Mouse (Mus musculus) kidney, embryonic 16.5 days (tissue): ENCODE data around the gene Kdm4a. TPM values are rescaled to one million over a fixed set of nuclear protein-coding genes. Genes with fewer than 3 reads are reported as not detected.

Experiments used
- ATAC-seq: fragments of 200-750 bp; cut with Nextera tagmentation; 2 replicates; pipeline ENCODE4 v1.8.0; 2017; ENCODE audit warnings: moderate TSS enrichment; ENCODE audit not compliant: low FRiP score, low TSS enrichment
- H3K27ac ChIP-seq: fragments of 300-500 bp; sonication (generic); 2 replicates; pipeline ENCODE4 v1.5.1; 2014; ENCODE audit warnings: low read length
- H3K27me3 ChIP-seq: fragments of 300-500 bp; sonication (generic); 2 replicates; pipeline ENCODE4 v1.6.1; 2014; ENCODE audit warnings: low read length, control low read depth, mixed read lengths; ENCODE audit not compliant: insufficient read depth
- H3K36me3 ChIP-seq: fragments of 300-500 bp; sonication (generic); 2 replicates; pipeline ENCODE4 v1.6.1; 2014; ENCODE audit warnings: low read length, control low read depth, mixed read lengths; ENCODE audit not compliant: insufficient read depth
- H3K4me1 ChIP-seq: fragments of 300-500 bp; sonication (generic); 2 replicates; pipeline ENCODE4 v1.6.1; 2014; ENCODE audit warnings: low read length, control low read depth, mixed read lengths; ENCODE audit not compliant: insufficient read depth
- H3K4me2 ChIP-seq: fragments of 300-500 bp; sonication (generic); replicated peaks from 2 replicates; pipeline ENCODE4 v1.6.1; 2014; ENCODE audit warnings: low read depth, low read length
- H3K4me3 ChIP-seq: fragments of 300-500 bp; sonication (generic); 2 replicates; pipeline ENCODE4 v1.5.1; 2014; ENCODE audit warnings: mild to moderate bottlenecking, low read length
- H3K9ac ChIP-seq: fragments of 300-500 bp; sonication (generic); replicated peaks from 2 replicates; pipeline ENCODE4 v1.6.1; 2014; ENCODE audit warnings: low read length
- H3K9me3 ChIP-seq: fragments of 300-500 bp; sonication (generic); 2 replicates; pipeline ENCODE4 v1.6.1; 2016; ENCODE audit warnings: low read length, control low read depth
- WGBS: fragments of 180-500 bp; shearing (Covaris S2); extraction: QIAGEN DNeasy Blood & Tissue Kit; methylation state at CpG from one replicate; pipeline ENCODE4 v1.1.7; 2014; 5-methylcytosine and 5-hydroxymethylcytosine counted together
- polyA plus RNA-seq: library from polyadenylated mRNA; unstranded; fragments of >200 nt; fragmentation: Nextera tagmentation; extraction: Ambion mirVana; gene quantifications from 2 replicates; pipeline ENCODE4 v1.2.1, GENCODE M21; 2015

Kdm4a gene
- polyA plus RNA-seq, 1 experiment from 2014 or later, result 40.5 TPM

GRCm38 (mm10) chr4:118101497-118101896, 78.3 kb downstream of the Kdm4a start:
- Histone ChIP-seq H3K4me1 (no peaks in the 10 kb centered on the region), H3K27me3 (no peaks in the 10 kb centered on the region), H3K9ac (no peak overlapping the region), H3K27ac (no peak overlapping the region), H3K9me3 (no peaks in the 10 kb centered on the region), H3K36me3 (no peaks in the 10 kb centered on the region), H3K4me2 (no peak overlapping the region), H3K4me3 (no peak overlapping the region)
- WGBS, result 86% methylated on average over 6 of the region's 6 CpGs
- ATAC-seq, result no peak

DNA sequence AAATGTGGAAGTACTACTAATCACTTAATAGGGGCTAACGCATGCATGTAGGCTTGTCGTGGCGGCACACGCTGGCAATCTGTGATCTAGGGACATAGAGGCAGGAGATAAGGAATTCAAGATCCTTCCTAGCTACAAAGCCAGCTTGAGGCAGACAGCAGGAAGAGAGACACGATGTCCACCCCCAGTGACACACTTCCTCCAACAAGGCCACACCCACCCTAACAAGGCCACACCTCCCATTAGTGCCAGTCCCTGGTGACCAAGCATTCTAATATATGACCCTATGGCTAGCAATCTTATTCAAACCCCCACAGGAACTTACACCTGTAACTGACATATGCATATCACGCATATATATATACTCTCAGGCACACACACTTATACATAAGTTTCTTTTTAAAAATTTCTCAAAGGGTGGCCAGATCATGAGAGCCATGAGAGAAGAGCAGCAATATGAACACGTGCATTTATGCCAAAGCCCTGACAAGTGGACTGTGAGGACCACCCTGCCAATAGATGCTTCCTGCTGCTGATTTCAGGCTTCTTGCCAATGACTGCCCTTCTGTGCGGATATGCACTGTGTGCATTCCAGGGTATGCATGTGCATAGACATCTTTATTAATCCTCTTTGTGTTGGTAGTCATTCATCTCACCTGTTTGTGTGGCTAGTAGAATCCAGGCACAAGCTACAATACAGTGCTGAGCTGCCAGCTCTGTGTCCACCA, 80.0 kb downstream of the Kdm4a start:
- H3K27ac ChIP-seq, result no peak overlapping the region
- no peaks in the 10 kb centered on the region for H3K4me1 ChIP-seq
- no peak overlapping the region for H3K9ac ChIP-seq
- no peak overlapping the region for H3K4me3 ChIP-seq
- no peak overlapping the region for H3K4me2 ChIP-seq
- no peaks in the 10 kb centered on the region for H3K27me3 ChIP-seq
- WGBS, result 89% methylated on average over 8 of the region's 8 CpGs
- no peaks in the 10 kb centered on the region for H3K9me3 ChIP-seq
- no peak for ATAC-seq
- 0 out of 2 replicates have a peak, but pooled peaks cover under 1% of the 10 kb centered on the region for H3K36me3 ChIP-seq

GRCm38 (mm10) chr4:118098571-118098970, 81.3 kb downstream of the Kdm4a start:
- 90% methylated on average over 6 of the region's 6 CpGs for WGBS
- H3K4me3 ChIP-seq, result no peak overlapping the region
- H3K4me2 ChIP-seq, result no peak overlapping the region
- peaks cover 7% of the 10 kb centered on the region; the same call in 1 of the 2 replicates for H3K36me3 ChIP-seq
- no peak overlapping the region for H3K27ac ChIP-seq
- no peaks in the 10 kb centered on the region for H3K4me1 ChIP-seq
- ATAC-seq, result no peak
- no peak overlapping the region for H3K9ac ChIP-seq
- no peaks in the 10 kb centered on the region for H3K27me3 ChIP-seq
- H3K9me3 ChIP-seq, result no peaks in the 10 kb centered on the region

- no peaks in the 10 kb centered on the region for H3K27me3 ChIP-seq
- no peak overlapping the region for H3K4me3 ChIP-seq
- H3K27ac ChIP-seq, result no peak overlapping the region
- ATAC-seq, result no peak
- no peak overlapping the region for H3K4me2 ChIP-seq
- H3K4me1 ChIP-seq, result no peaks in the 10 kb centered on the region
- 67% methylated on average over 6 of the region's 6 CpGs for WGBS
- no peaks in the 10 kb centered on the region for H3K9me3 ChIP-seq
- H3K9ac ChIP-seq, result no peak overlapping the region
- H3K36me3 ChIP-seq, result peaks cover 7% of the 10 kb centered on the region; the same call in 1 of the 2 replicates
These were observed 83.8 kb downstream of the Kdm4a start for GRCm38 (mm10) chr4:118096069-118096468.

- H3K4me3 ChIP-seq, result no peak overlapping the region
- H3K36me3 ChIP-seq, result peaks cover 7% of the 10 kb centered on the region; the same call in 1 of the 2 replicates
- no peaks in the 10 kb centered on the region for H3K9me3 ChIP-seq
- no peak overlapping the region for H3K4me2 ChIP-seq
- ATAC-seq, result no peak
- no peak overlapping the region for H3K9ac ChIP-seq
- WGBS, result 91% methylated on average over 11 of the region's 11 CpGs
- no peaks in the 10 kb centered on the region for H3K4me1 ChIP-seq
- no peak overlapping the region for H3K27ac ChIP-seq
- H3K27me3 ChIP-seq, result no peaks in the 10 kb centered on the region
These were observed 86.9 kb downstream of the Kdm4a start for GRCm38 (mm10) chr4:118092784-118093457.

- 91% methylated on average over 11 of the region's 11 CpGs for WGBS
- H3K4me1 ChIP-seq, result no peaks in the 10 kb centered on the region
- no peak for ATAC-seq
These were observed 89.4 kb downstream of the Kdm4a start for GRCm38 (mm10) chr4:118090449-118090848.

DNA sequence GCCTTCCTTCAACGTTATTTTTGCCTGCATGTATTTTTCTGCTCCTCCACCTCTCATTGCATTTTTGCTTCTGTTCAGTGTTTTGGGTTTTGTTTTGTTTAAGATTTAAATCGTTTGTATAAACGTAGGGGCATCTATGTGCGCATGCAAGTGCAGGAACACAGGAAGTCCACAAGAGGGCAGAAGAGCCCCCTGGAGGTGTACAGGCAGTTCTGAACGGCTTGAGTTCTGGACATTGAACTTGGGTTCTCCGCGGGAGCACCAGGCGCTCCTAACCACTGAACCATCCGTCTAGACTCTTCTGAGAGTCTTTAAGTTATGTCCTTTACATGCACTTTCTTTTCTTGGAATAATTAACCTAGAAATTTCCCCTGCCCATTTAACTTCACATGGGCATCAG, 89.9 kb downstream of the Kdm4a start:
- WGBS, result 51% methylated on average over 9 of the region's 9 CpGs
- Histone ChIP-seq H3K27ac (no peak overlapping the region), H3K4me1 (no peaks in the 10 kb centered on the region), H3K27me3 (no peaks in the 10 kb centered on the region), H3K4me2 (no peak overlapping the region), H3K36me3 (peaks cover 7% of the 10 kb centered on the region; the same call in 1 of the 2 replicates), H3K9ac (no peak overlapping the region), H3K9me3 (no peaks in the 10 kb centered on the region), H3K4me3 (no peak overlapping the region)
- ATAC-seq, result no peak

More at GRCm38 (mm10) chr4:118090449-118090848, 89.4 kb downstream of the Kdm4a start:
- no peaks in the 10 kb centered on the region for H3K27me3 ChIP-seq
- no peak overlapping the region for H3K4me2 ChIP-seq
- no peaks in the 10 kb centered on the region for H3K9me3 ChIP-seq
- no peak overlapping the region for H3K27ac ChIP-seq
- H3K9ac ChIP-seq, result no peak overlapping the region
- H3K4me3 ChIP-seq, result no peak overlapping the region
- H3K36me3 ChIP-seq, result peaks cover 7% of the 10 kb centered on the region; the same call in 1 of the 2 replicates

GRCm38 (mm10) chr4:118088771-118089170, 91.1 kb downstream of the Kdm4a start:
- WGBS, result 81% methylated on average over 2 of the region's 2 CpGs
- no peak for ATAC-seq

More at GRCm38 (mm10) chr4:118088771-118089170, 91.1 kb downstream of the Kdm4a start:
- H3K4me1 ChIP-seq, result no peaks in the 10 kb centered on the region
- no peaks in the 10 kb centered on the region for H3K36me3 ChIP-seq
- no peak overlapping the region for H3K27ac ChIP-seq
- no peak overlapping the region for H3K4me2 ChIP-seq
- H3K4me3 ChIP-seq, result no peak overlapping the region
- H3K9ac ChIP-seq, result no peak overlapping the region
- H3K9me3 ChIP-seq, result no peaks in the 10 kb centered on the region
- no peaks in the 10 kb centered on the region for H3K27me3 ChIP-seq
